Comparison of ENCODE assay signal across 26 mouse cellular contexts in the genomic region with DNA sequence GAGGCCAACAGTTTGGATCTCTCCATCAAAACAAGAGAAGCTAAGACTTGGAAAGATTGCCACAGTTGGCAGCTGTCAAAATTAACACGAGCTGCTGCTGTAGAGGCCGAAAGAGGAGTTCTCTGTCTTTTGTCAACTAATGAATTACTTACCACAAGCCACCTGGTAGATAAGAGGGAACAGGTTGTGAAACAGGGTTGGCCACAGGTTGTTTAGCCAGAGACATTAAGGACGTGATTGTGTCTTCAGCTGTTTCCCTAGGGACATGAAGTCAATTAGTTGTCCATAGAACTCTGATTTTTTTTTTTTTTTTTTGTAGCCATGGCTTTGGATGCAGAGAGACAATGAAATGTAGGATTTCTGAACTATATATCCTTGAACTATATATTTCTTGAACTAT. TPM values are rescaled to one million over a fixed set of nuclear protein-coding genes. Genes with fewer than 3 reads are reported as not detected.
DNase-seq lines count a peak whose midpoint lies in the region; ATAC-seq and TF ChIP-seq lines count a peak whose summit lies in the region.
"Had no signal": no experiment of that assay in that cellular context is flagged by ENCODE, and none has a peak within 500 bp of the region (broad histone marks: within the 10 kb centered on the region; RNA-seq: fewer than 3 reads in every experiment).

No protein-coding gene starts in this region.

- no peak overlapping the region for H3K27ac ChIP-seq in CH12.LX (ENCODE audit: insufficient read depth, low read depth)
- no peak overlapping the region for H3K27ac ChIP-seq in liver, postnatal 0 days (ENCODE audit: low read depth)
- H3K27ac ChIP-seq in kidney, embryonic 16.5 days (ENCODE audit: low read length): no peak overlapping the region
- H3K27ac ChIP-seq: embryonic facial prominence, embryonic 13.5 days; embryonic facial prominence, embryonic 15.5 days; forebrain, embryonic 10.5 days; forebrain, embryonic 12.5 days had no signal

- H3K27me3 ChIP-seq in CH12.LX (replicated peaks): no peaks in the 10 kb centered on the region
- no peaks in the 10 kb centered on the region for H3K27me3 ChIP-seq in liver, postnatal 0 days (ENCODE audit: insufficient read depth, low read length)
- H3K27me3 ChIP-seq in kidney, embryonic 16.5 days (ENCODE audit: insufficient read depth, low read length): no peaks in the 10 kb centered on the region
- H3K27me3 ChIP-seq: embryonic facial prominence, embryonic 13.5 days; embryonic facial prominence, embryonic 15.5 days; forebrain, embryonic 12.5 days had no signal

- ATAC-seq in megakaryocyte progenitor cell, adult 5-6 weeks (replicated peaks; ENCODE audit: poor library complexity): 0 out of 2 replicates have a peak, but pooled peaks have one; percentile 29
- ATAC-seq in liver, postnatal 0 days: no peak
- no peak for ATAC-seq in kidney, embryonic 16.5 days (ENCODE audit: low FRiP score, low TSS enrichment)
- ATAC-seq: forebrain, embryonic 14.5 days had no signal

- in situ Hi-C loops in CH12.LX (cut with MboI; ENCODE audit: low pct_ligation_motif_present, low pct_unique_long_range_greater_than_20kb, low sequenced_read_pairs): no loop called here

- no peak for TF ChIP-seq CTCF in CH12.LX (conservative IDR thresholded peaks at IDR 0.05 in 1 of 2, IDR thresholded peaks at IDR 0.05 in 1 of 2; ENCODE audit: low read depth in 2 of 2, low read length in 2 of 2)
- no peak for TF ChIP-seq CTCF in brain, embryonic 14.5 days (IDR thresholded peaks at IDR 0.05; ENCODE audit: borderline replicate concordance, extremely low read depth, insufficient read depth, insufficient read length)
- no peak for TF ChIP-seq CTCF in liver, postnatal 0 days (IDR thresholded peaks at IDR 0.05; ENCODE audit: low read depth)

- DNase-seq in CH12.LX (ENCODE audit: extremely low read depth): peak; percentile 57
- DNase-seq in brain, embryonic 14.5 days (ENCODE audit: low read depth): peak; percentile 14
- DNase-seq in liver, postnatal 0 days: no peak
- no peak for DNase-seq in ovary, adult 18-20 months (ENCODE audit: low spot score)
- DNase-seq: adrenal gland, adult 8-10 months; adrenal gland, postnatal 14 days; adrenal gland, postnatal 36 days; B cell, adult 2 months; cerebellum, adult 11 months; cerebellum, adult 18-20 months; cerebellum, adult 8-10 months; cerebellum, adult 9-11 months; cerebellum, postnatal 14 days; cerebellum, postnatal 36 days; embryo, embryonic 11 days had no signal

- H3K9ac ChIP-seq in CH12.LX (ENCODE audit: insufficient read depth, low read depth): no peak overlapping the region
- H3K9ac ChIP-seq in liver, postnatal 0 days (replicated peaks): no peak overlapping the region
- H3K9ac ChIP-seq in kidney, embryonic 16.5 days (replicated peaks; ENCODE audit: low read length): no peak overlapping the region
- H3K9ac ChIP-seq: embryonic facial prominence, embryonic 13.5 days; embryonic facial prominence, embryonic 15.5 days; forebrain, embryonic 12.5 days had no signal

- WGBS in liver, postnatal 0 days (ENCODE audit: insufficient replicate concordance): 44% methylated on average over 3 of the region's 3 CpGs
- WGBS in kidney, embryonic 16.5 days: 42% methylated on average over 3 of the region's 3 CpGs

- no peak for TF ChIP-seq POLR2A in CH12.LX (IDR thresholded peaks at IDR 0.05; ENCODE audit: low read depth, low read length)
- no peak for TF ChIP-seq POLR2A in brain, embryonic 14.5 days (IDR thresholded peaks at IDR 0.05; ENCODE audit: borderline replicate concordance, extremely low read depth, insufficient read depth, insufficient read length, poor library complexity, severe bottlenecking)

- dilution Hi-C loops in CH12.LX (cut with MboI; ENCODE audit: extremely low pct_ligation_motif_present, extremely low pct_unique_long_range_greater_than_20kb, low sequenced_read_pairs): no loop called here

- no peak overlapping the region for H3K4me2 ChIP-seq in CH12.LX (ENCODE audit: insufficient read depth, low read depth, poor library complexity, severe bottlenecking)
- no peak overlapping the region for H3K4me2 ChIP-seq in liver, postnatal 0 days (ENCODE audit: low read depth, low read length)
- no peak overlapping the region for H3K4me2 ChIP-seq in kidney, embryonic 16.5 days (replicated peaks; ENCODE audit: low read depth, low read length)
- H3K4me2 ChIP-seq: embryonic facial prominence, embryonic 13.5 days; embryonic facial prominence, embryonic 15.5 days; forebrain, embryonic 12.5 days had no signal

- no peaks in the 10 kb centered on the region for H3K79me2 ChIP-seq in CH12.LX (replicated peaks; ENCODE audit: control insufficient read depth, extremely low read depth, insufficient read depth, poor library complexity, severe bottlenecking)

- no peaks in the 10 kb centered on the region for H3K36me3 ChIP-seq in CH12.LX (replicated peaks in 1 of 2; ENCODE audit: control insufficient read depth in 1 of 2, insufficient read depth in 1 of 2, low read length in 1 of 2)
- no peaks in the 10 kb centered on the region for H3K36me3 ChIP-seq in liver, postnatal 0 days (replicated peaks; ENCODE audit: insufficient read depth, low read length)
- no peaks in the 10 kb centered on the region for H3K36me3 ChIP-seq in kidney, embryonic 16.5 days (ENCODE audit: insufficient read depth, low read length)
- H3K36me3 ChIP-seq: embryonic facial prominence, embryonic 13.5 days; embryonic facial prominence, embryonic 15.5 days; forebrain, embryonic 10.5 days; forebrain, embryonic 12.5 days had no signal

- no peak for TF ChIP-seq RAD21 in CH12.LX (IDR thresholded peaks at IDR 0.05; ENCODE audit: low read depth, low read length)

- H3K9me3 ChIP-seq in CH12.LX (replicated peaks; ENCODE audit: low read length): no peaks in the 10 kb centered on the region
- no peaks in the 10 kb centered on the region for H3K9me3 ChIP-seq in liver, postnatal 0 days (ENCODE audit: low read length)
- H3K9me3 ChIP-seq in kidney, embryonic 16.5 days (ENCODE audit: low read length): no peaks in the 10 kb centered on the region
- H3K9me3 ChIP-seq: embryonic facial prominence, embryonic 13.5 days; embryonic facial prominence, embryonic 15.5 days; forebrain, embryonic 10.5 days; forebrain, embryonic 12.5 days had no signal

- no peak overlapping the region for H3K4me3 ChIP-seq in CH12.LX (replicated peaks in 1 of 3; ENCODE audit: low read depth in 2 of 3, low read length in 2 of 3, poor library complexity in 1 of 3)
- no peak overlapping the region for H3K4me3 ChIP-seq in liver, postnatal 0 days (ENCODE audit: low read depth, low read length)
- H3K4me3 ChIP-seq in kidney, embryonic 16.5 days (ENCODE audit: low read length): no peak overlapping the region
- H3K4me3 ChIP-seq: embryonic facial prominence, embryonic 13.5 days; embryonic facial prominence, embryonic 15.5 days; erythroblast, embryonic 14.5 days; forebrain, embryonic 10.5 days; forebrain, embryonic 12.5 days had no signal

- H3K4me1 ChIP-seq in CH12.LX (ENCODE audit: control insufficient read depth in 1 of 2, insufficient read depth in 2 of 2): peaks cover 7 to 34% of the 10 kb centered on the region in 2 experiments
- H3K4me1 ChIP-seq in liver, postnatal 0 days (ENCODE audit: insufficient read depth): no peaks in the 10 kb centered on the region
- no peaks in the 10 kb centered on the region for H3K4me1 ChIP-seq in kidney, embryonic 16.5 days (ENCODE audit: insufficient read depth, low read length)
- H3K4me1 ChIP-seq: forebrain, embryonic 10.5 days; forebrain, embryonic 12.5 days had no signal

- peak; percentile 40; the same call in 1 of the 2 replicates for TF ChIP-seq EP300 in CH12.LX (IDR thresholded peaks at IDR 0.05; ENCODE audit: low read length)
- no peak for TF ChIP-seq EP300 in liver, postnatal 0 days (IDR thresholded peaks at IDR 0.05; ENCODE audit: low read depth)

TF ChIP-seq in CH12.LX, 34 proteins besides CTCF, POLR2A, EP300 and RAD21:
- no peak for TF ChIP-seq BHLHE40 (IDR thresholded peaks at IDR 0.05; ENCODE audit: low read depth, low read length)
- TF ChIP-seq ZNF384 (IDR thresholded peaks at IDR 0.05; ENCODE audit: low read depth, low read length): peak; percentile 69
- no peak for TF ChIP-seq E2F4 (IDR thresholded peaks at IDR 0.05; ENCODE audit: insufficient replicate concordance, low read depth, low read length)
- no peak for TF ChIP-seq RCOR1 (conservative IDR thresholded peaks at IDR 0.05; ENCODE audit: low read depth, low read length)
- no peak for TF ChIP-seq ZMIZ1 (IDR thresholded peaks at IDR 0.05; ENCODE audit: low read depth, low read length)

RNA-seq across cellular contexts. Expression of a gene that starts 10.7 kb away (rescaled TPM):
- total RNA-seq in CH12.LX (2012; rRNA removed): 0.17 and 0.21 TPM in 2 replicates
- total RNA-seq in CH12.LX (2014; rRNA removed): 0.38 and 0.58 TPM in 2 replicates
- polyA plus RNA-seq in CH12.LX (2012; ENCODE audit: insufficient read length, low read depth): 0.29 and 0.30 TPM in 2 replicates
- polyA plus RNA-seq in brain, embryonic 14.5 days (2012; rRNA removed): 0.23 and 0.38 TPM in 2 replicates
- total RNA-seq in megakaryocyte progenitor cell, adult 5-6 weeks (2015): 3.4 and 3.8 TPM in 2 replicates
- 2.6 and 3.5 TPM in 2 replicates for total RNA-seq in megakaryocyte progenitor cell, adult 5-6 weeks (2017)
- 3.9 and 4.1 TPM in 2 replicates for polyA plus RNA-seq in liver, postnatal 0 days (2015; fragmentation: Nextera tagmentation; extraction: Ambion mirVana)
- polyA plus RNA-seq in kidney, embryonic 16.5 days (2015; fragmentation: Nextera tagmentation; extraction: Ambion mirVana): 0.57 and 0.96 TPM in 2 replicates
- total RNA-seq: MEL had no signal
- polyA plus RNA-seq: erythroblast, embryonic 14.5 days had no signal

RNA-seq across cellular contexts. Expression of a gene that starts 20.8 kb away (rescaled TPM):
- total RNA-seq in CH12.LX (2012; rRNA removed) (0.04 TPM in 1 of 2 replicates, not detected in the other), CH12.LX (2014; rRNA removed) (0.28 TPM in 2 replicates)
- polyA plus RNA-seq in CH12.LX (2012; ENCODE audit: insufficient read length, low read depth): 0.05 and 0.09 TPM in 2 replicates
- 0.16 and 0.33 TPM in 2 replicates for polyA plus RNA-seq in brain, embryonic 14.5 days (2012; rRNA removed)
- not detected in 2 replicates for total RNA-seq in megakaryocyte progenitor cell, adult 5-6 weeks (2015)
- total RNA-seq in megakaryocyte progenitor cell, adult 5-6 weeks (2017): not detected in 2 replicates
- 0.02 and 0.06 TPM in 2 replicates for polyA plus RNA-seq in liver, postnatal 0 days (2015; fragmentation: Nextera tagmentation; extraction: Ambion mirVana)
- 0.46 and 0.74 TPM in 2 replicates for polyA plus RNA-seq in kidney, embryonic 16.5 days (2015; fragmentation: Nextera tagmentation; extraction: Ambion mirVana)
- total RNA-seq: common myeloid progenitor, adult 5-6 weeks; MEL had no signal
- polyA plus RNA-seq: CD4-positive, CD25-positive, alpha-beta regulatory T cell, adult 4 months; erythroblast, embryonic 14.5 days had no signal

Comparison
In these comparisons a context has a peak if more than half of its experiments do, and no peak if none do; other contexts are left out.
1. DNase-seq: peak in CH12.LX (single experiment) and brain, embryonic 14.5 days (single experiment); none in liver, postnatal 0 days (single experiment) and ovary, adult 18-20 months (single experiment).